Mouse (Mus musculus) heart, embryonic 13.5 days (tissue): Measurements from ENCODE around the gene Stkld1. TPM values are rescaled to one million over a fixed set of nuclear protein-coding genes. Genes with fewer than 3 reads are reported as not detected.
A peak's percentile ranks its signal among the peaks of the same experiment; 100 is the strongest.

Source experiments
- ATAC-seq: fragments of 200-750 bp; cut with Nextera tagmentation; 2 replicates; pipeline ENCODE4 v1.8.0; 2017; ENCODE audit warnings: moderate TSS enrichment; ENCODE audit not compliant: insufficient number of reproducible peaks, low FRiP score, low TSS enrichment; ENCODE audit errors: extremely low read depth
- H3K27ac ChIP-seq: fragments of 300-500 bp; sonication (generic); replicated peaks from 2 replicates; pipeline ENCODE4 v1.5.1; 2015; ENCODE audit warnings: moderate library complexity, mild to moderate bottlenecking, inconsistent platforms
- H3K27me3 ChIP-seq: fragments of 300-500 bp; sonication (generic); replicated peaks from 2 replicates; pipeline ENCODE4 v1.6.1; 2015; ENCODE audit warnings: mild to moderate bottlenecking, inconsistent platforms
- H3K36me3 ChIP-seq: fragments of 300-500 bp; sonication (generic); 2 replicates; pipeline ENCODE4 v1.6.1; 2015; ENCODE audit warnings: mild to moderate bottlenecking, inconsistent platforms
- H3K4me1 ChIP-seq: fragments of 300-500 bp; sonication (generic); 2 replicates; pipeline ENCODE4 v1.6.1; 2015; ENCODE audit warnings: inconsistent platforms
- H3K4me2 ChIP-seq: fragments of 300-500 bp; sonication (generic); 2 replicates; pipeline ENCODE4 v1.6.1; 2015; ENCODE audit warnings: inconsistent platforms, mild to moderate bottlenecking, moderate library complexity
- H3K4me3 ChIP-seq: fragments of 300-500 bp; sonication (generic); 2 replicates; pipeline ENCODE4 v1.5.1; 2015; ENCODE audit warnings: moderate library complexity, mild to moderate bottlenecking, inconsistent platforms
- H3K9ac ChIP-seq: fragments of 300-500 bp; sonication (generic); 2 replicates; pipeline ENCODE4 v1.6.1; 2015; ENCODE audit warnings: inconsistent platforms, mild to moderate bottlenecking, moderate library complexity
- H3K9me3 ChIP-seq: fragments of 300-500 bp; sonication (generic); 2 replicates; pipeline ENCODE4 v1.6.1; 2016; ENCODE audit warnings: inconsistent platforms
- WGBS: fragments of 180-500 bp; shearing (Covaris S2); methylation state at CpG from one replicate; pipeline ENCODE4 v1.1.7; 2015; ENCODE audit warnings: mixed read lengths; 5-methylcytosine and 5-hydroxymethylcytosine counted together
- polyA plus RNA-seq: library from polyadenylated mRNA; unstranded; fragments of >200 nt; fragmentation: Nextera tagmentation; extraction: Ambion mirVana; gene quantifications from 2 replicates; pipeline ENCODE4 v1.2.1, GENCODE M21; 2015

The Stkld1 gene
- polyA plus RNA-seq, 1 experiment from 2014 or later: 0.07 TPM

GRCm38 (mm10) chr2:26951346-26951905, 17.6 kb downstream of the Stkld1 start:
- no peak overlapping the region for H3K9ac ChIP-seq
- H3K36me3 ChIP-seq: peaks cover 93% of the 10 kb centered on the region
- no peaks in the 10 kb centered on the region for H3K4me1 ChIP-seq
- H3K4me3 ChIP-seq: no peak overlapping the region
- H3K27me3 ChIP-seq: no peaks in the 10 kb centered on the region
- no peaks in the 10 kb centered on the region for H3K9me3 ChIP-seq
- H3K27ac ChIP-seq: no peak overlapping the region
- WGBS: 88% methylated on average over 8 of the region's 8 CpGs
- ATAC-seq: no peak
- no peak overlapping the region for H3K4me2 ChIP-seq

DNA sequence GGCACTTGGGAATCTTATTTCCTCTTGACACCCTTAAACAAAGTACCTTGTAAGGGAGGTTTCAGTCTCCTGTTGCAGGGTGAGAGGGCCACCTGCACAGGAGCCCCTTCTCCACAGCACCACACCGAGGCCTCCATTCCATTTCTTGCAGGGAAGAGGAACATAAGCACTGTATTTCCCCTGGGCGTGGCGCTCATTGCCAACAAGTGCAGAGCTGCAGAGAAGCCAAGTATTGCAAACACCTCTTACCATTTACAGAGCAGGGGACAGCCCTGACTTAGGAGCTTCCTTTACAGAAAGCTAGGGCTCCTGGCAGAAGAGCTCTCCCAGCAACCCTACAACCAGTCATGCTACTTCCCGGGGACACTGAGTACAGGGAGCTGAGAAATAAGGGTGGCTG, 18.3 kb downstream of the Stkld1 start:
- no peak for ATAC-seq
- peaks cover 93% of the 10 kb centered on the region for H3K36me3 ChIP-seq
- 96% methylated on average over 4 of the region's 4 CpGs for WGBS

DNA sequence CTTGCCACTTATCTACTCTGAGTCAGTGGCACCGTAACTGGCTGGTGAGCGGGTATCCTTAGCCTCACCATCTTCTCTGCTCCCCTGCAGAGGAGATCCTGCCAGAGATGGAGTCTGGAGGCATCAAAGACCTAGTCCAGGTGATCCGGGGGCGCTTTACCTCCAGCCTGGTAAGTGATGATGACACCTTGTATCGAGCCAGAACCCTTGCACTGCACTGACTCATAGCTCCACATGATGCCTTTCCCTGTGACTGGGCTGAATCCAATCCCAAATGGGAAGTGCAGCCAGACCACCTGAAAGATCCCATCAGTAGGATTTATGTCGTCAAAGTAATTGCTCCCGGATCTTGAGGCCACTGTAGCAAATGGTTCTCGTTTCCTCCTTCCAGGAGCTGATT, 19.0 kb downstream of the Stkld1 start:
- 83% methylated on average over 8 of the region's 8 CpGs for WGBS
- Histone ChIP-seq H3K36me3 (peaks cover 95% of the 10 kb centered on the region), H3K4me2 (no peak overlapping the region), H3K4me1 (no peaks in the 10 kb centered on the region), H3K27me3 (no peaks in the 10 kb centered on the region), H3K9me3 (no peaks in the 10 kb centered on the region), H3K4me3 (no peak overlapping the region), H3K9ac (no peak overlapping the region), H3K27ac (no peak overlapping the region)
- ATAC-seq: no peak

More for the DNA sequence above, 18.3 kb downstream of the Stkld1 start:
- Histone ChIP-seq H3K27ac (no peak overlapping the region), H3K4me2 (no peak overlapping the region), H3K9me3 (no peaks in the 10 kb centered on the region), H3K27me3 (no peaks in the 10 kb centered on the region), H3K4me1 (no peaks in the 10 kb centered on the region), H3K9ac (no peak overlapping the region), H3K4me3 (no peak overlapping the region)

DNA sequence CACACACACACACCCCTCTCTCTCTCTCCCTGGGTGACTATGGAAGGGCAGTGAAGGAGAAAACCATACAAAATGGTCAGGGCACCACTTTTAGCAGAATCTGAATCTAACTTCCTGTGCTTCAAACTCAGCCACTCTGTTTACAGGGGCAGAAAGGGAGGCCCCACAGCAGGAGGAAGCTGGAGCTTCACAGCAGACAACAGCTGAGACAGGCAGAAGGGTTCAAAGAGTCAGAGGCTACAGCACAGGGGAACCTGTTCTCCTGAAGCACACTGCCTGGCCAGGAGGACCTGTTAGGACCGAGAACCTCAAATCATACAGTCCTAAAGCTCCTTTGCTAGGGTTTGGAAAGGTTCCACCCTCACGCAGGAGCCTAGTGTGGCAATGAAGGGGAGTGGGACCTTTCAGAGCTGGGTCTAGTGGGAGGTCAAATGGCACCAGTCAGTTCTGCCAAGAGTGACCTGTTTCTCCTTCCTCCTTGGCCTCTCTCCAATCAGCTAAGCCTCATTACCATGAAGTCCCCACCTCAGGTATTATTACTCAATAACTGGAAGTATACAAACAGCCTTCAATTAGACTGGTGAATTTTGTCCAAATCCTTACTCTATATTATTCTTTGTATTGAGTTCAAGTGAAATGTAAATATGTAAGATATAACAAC, 21.0 kb downstream of the Stkld1 start:
- no peak overlapping the region for H3K4me3 ChIP-seq
- H3K36me3 ChIP-seq: peaks cover 93% of the 10 kb centered on the region
- no peak overlapping the region for H3K27ac ChIP-seq
- 82% methylated on average over 2 of the region's 2 CpGs for WGBS
- no peak overlapping the region for H3K9ac ChIP-seq
- H3K9me3 ChIP-seq: no peaks in the 10 kb centered on the region
- H3K4me2 ChIP-seq: no peak overlapping the region
- ATAC-seq: no peak
- H3K4me1 ChIP-seq: no peaks in the 10 kb centered on the region
- H3K27me3 ChIP-seq: no peaks in the 10 kb centered on the region

DNA sequence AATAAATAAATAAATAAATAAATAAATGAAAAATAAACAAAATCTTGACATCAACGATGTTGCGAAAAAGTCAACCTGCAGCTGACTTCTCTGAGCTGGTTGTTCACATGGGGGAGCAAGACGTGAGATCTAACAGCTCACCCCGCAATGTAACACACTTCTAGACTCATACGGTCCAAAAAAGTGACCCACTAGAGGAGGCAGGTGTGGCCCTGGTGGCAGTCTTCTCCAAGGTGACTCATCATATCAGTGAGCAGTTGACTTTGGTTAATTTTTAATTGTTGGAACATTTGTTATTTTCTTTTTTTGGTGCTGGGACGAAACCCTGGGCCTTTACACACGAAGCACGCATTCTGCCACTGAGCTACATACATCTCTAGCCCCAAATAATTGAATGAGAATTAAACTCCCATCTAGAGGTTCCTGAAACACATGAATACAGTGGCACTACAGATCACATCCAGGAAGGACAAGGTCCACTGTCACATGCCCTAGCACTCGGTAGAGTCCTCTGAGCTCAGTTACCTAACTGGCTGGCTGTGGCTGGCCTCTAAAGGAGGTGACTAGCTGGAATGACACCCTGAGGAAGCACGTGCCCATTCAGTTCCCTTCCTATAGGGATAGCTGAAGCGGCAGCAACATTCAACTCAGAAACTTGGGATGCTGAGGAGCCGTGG, 23.1 kb downstream of the Stkld1 start:
- no peaks in the 10 kb centered on the region for H3K9me3 ChIP-seq
- H3K4me2 ChIP-seq: no peak overlapping the region
- H3K27ac ChIP-seq: no peak overlapping the region
- WGBS: 90% methylated on average over 12 of the region's 12 CpGs
- peaks cover 94% of the 10 kb centered on the region for H3K36me3 ChIP-seq
- ATAC-seq: no peak
- H3K4me1 ChIP-seq: peaks cover 6% of the 10 kb centered on the region
- H3K9ac ChIP-seq: no peak overlapping the region
- H3K4me3 ChIP-seq: no peak overlapping the region
- H3K27me3 ChIP-seq: no peaks in the 10 kb centered on the region

DNA sequence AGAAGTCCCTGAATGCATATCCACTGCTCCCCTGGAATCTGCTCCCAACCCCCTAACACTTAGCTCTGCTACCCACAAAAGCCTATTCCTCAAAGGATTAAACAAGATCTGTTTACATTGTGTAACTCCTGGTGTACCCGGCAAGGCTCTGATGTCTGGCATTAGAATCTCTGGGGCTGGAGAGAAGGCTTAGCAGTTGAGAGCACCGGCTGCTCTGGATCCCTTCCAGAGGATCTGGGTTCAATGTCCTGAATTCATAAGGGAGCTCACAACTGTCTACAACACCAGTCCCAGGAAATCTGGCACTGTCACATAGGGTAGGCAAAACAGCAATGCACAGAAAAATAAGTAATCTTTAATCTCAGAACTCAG, 23.6 kb downstream of the Stkld1 start:
- Histone ChIP-seq H3K4me1 (peaks cover 12% of the 10 kb centered on the region), H3K9ac (no peak overlapping the region), H3K4me2 (no peak overlapping the region), H3K36me3 (peaks cover 95% of the 10 kb centered on the region), H3K9me3 (no peaks in the 10 kb centered on the region), H3K4me3 (no peak overlapping the region), H3K27ac (no peak overlapping the region), H3K27me3 (no peaks in the 10 kb centered on the region)
- no peak for ATAC-seq
- 94% methylated on average over 2 of the region's 2 CpGs for WGBS

DNA sequence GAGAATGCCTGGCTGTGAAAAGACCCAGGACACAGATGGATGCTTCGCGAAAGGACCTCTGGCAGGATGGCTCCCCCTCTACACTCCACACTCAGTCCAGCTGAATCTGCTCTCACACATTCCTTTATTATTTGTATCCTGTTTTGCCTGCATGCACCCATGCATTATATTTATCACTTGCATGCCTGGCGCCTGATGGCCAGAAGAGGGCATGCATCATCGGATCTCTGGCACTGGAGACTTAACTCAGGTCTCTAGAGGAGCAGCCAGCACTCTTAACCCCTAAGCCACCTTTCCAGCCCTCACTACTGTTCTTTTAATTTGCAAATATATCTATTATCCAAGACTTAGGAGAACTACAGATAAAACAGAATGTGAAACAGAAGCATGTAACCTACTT, 26.9 kb downstream of the Stkld1 start:
- Histone ChIP-seq H3K4me1 (peaks cover 30% of the 10 kb centered on the region), H3K4me3 (no peak overlapping the region), H3K9me3 (no peaks in the 10 kb centered on the region), H3K9ac (no peak overlapping the region), H3K4me2 (no peak overlapping the region), H3K27me3 (no peaks in the 10 kb centered on the region), H3K27ac (no peak overlapping the region), H3K36me3 (peaks cover 63% of the 10 kb centered on the region)
- WGBS: 71% methylated on average over 4 of the region's 4 CpGs
- ATAC-seq: no peak

- Histone ChIP-seq H3K9ac (peak within 1 kb of the TSS; percentile 94), H3K27ac (peak within 1 kb of the TSS; percentile 97), H3K27me3 (no peaks in the 10 kb centered on the region), H3K4me2 (peak within 1 kb of the TSS; percentile 95), H3K4me1 (peaks cover 30% of the 10 kb centered on the region), H3K36me3 (peaks cover 31% of the 10 kb centered on the region), H3K4me3 (peak within 1 kb of the TSS; percentile 87), H3K9me3 (peaks cover 5% of the 10 kb centered on the region; the same call in 1 of the 2 replicates)
- WGBS: under 1% methylated on average over 50 of the region's 50 CpGs
- peak; percentile 78 for ATAC-seq
Observed at GRCm38 (mm10) chr2:26963923-26964723, 30.3 kb downstream of the Stkld1 start, which contains the start of gene Rexo4. Gene Rexo4 (minus strand): TSS chr2:26964386.

DNA sequence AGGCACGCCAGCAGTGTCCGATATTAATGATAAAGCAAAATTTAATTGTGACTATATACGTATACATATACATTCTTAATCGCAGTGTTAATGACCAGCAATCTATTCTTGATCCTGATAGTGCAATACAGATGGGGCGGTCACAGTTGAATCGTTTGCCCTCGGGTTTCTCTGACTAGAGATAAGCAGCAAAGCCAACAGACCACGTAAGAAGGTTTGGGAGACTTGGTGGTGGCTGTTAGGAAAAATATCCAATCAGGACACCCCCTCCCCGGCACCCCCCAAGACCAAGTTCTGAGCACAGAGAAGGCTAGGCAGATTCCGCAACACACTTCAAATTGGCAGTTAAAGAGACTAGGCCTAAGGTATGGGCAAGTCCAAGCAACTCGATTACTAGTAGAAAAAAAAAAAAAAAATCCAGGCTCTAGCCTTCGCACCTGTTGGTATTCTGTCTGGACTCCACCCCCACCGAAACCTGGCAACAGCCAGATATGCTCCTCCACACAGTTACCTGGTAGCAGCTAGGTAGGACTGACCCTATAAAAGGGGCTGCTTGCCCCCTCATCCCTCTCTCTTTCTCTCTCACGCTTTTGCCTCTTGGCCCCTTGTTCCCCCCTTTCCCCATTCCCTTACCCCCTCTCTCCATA, 31.0 kb downstream of the Stkld1 start:
- Histone ChIP-seq H3K27me3 (no peaks in the 10 kb centered on the region), H3K9ac (peak overlapping the region; percentile 94), H3K4me3 (peak overlapping the region; percentile 87), H3K27ac (peak overlapping the region; percentile 97), H3K36me3 (peaks cover 26% of the 10 kb centered on the region), H3K4me2 (peak overlapping the region; percentile 95), H3K9me3 (peaks cover 5% of the 10 kb centered on the region; the same call in 1 of the 2 replicates), H3K4me1 (peaks cover 30% of the 10 kb centered on the region)
- WGBS: 18% methylated on average over 14 of the region's 14 CpGs
- ATAC-seq: no peak

- ATAC-seq: no peak
- Histone ChIP-seq H3K9me3 (peaks cover 5% of the 10 kb centered on the region; the same call in 1 of the 2 replicates), H3K27me3 (peaks cover 10% of the 10 kb centered on the region; the same call in 1 of the 2 replicates), H3K27ac (no peak overlapping the region), H3K4me3 (no peak overlapping the region), H3K36me3 (peaks cover 2% of the 10 kb centered on the region), H3K9ac (no peak overlapping the region), H3K4me1 (peaks cover 20% of the 10 kb centered on the region), H3K4me2 (no peak overlapping the region)
- 55% methylated on average over 2 of the region's 2 CpGs for WGBS
Observed at GRCm38 (mm10) chr2:26967262-26967661, 33.4 kb downstream of the Stkld1 start.

DNA sequence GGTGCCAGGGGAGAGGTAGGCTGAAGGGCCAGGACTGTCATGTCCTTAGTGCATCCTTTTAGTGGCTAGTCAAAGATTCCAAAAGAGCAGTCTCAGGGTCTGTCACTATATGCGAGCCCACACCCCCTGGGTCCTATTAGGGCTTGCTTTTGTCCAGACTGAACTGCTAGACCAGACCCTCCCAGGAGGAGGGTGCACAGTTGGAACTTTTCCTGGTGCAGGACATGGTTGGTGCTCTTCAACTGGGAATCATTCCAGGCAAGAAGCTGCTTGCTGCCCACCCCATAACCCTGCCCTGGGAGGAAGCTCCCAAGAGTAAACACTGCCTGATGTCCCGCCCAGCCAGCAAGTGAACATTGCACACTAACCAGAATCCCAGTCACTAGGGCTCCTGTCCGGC, 39.3 kb downstream of the Stkld1 start, which contains the start of gene Adamts13:
Gene Adamts13 (plus strand): TSS at position 301 of the 400 bp plus-strand sequence.
- H3K4me2 ChIP-seq: no peak within 1 kb of the TSS
- no peak within 1 kb of the TSS for H3K4me3 ChIP-seq
- no peaks in the 10 kb centered on the region for H3K36me3 ChIP-seq
- no peak for ATAC-seq
- H3K27ac ChIP-seq: no peak within 1 kb of the TSS
- H3K9me3 ChIP-seq: no peaks in the 10 kb centered on the region
- H3K27me3 ChIP-seq: peaks cover 37% of the 10 kb centered on the region
- no peaks in the 10 kb centered on the region for H3K4me1 ChIP-seq
- WGBS: 67% methylated on average over 3 of the region's 3 CpGs
- no peak within 1 kb of the TSS for H3K9ac ChIP-seq
